In the genomic region with DNA sequence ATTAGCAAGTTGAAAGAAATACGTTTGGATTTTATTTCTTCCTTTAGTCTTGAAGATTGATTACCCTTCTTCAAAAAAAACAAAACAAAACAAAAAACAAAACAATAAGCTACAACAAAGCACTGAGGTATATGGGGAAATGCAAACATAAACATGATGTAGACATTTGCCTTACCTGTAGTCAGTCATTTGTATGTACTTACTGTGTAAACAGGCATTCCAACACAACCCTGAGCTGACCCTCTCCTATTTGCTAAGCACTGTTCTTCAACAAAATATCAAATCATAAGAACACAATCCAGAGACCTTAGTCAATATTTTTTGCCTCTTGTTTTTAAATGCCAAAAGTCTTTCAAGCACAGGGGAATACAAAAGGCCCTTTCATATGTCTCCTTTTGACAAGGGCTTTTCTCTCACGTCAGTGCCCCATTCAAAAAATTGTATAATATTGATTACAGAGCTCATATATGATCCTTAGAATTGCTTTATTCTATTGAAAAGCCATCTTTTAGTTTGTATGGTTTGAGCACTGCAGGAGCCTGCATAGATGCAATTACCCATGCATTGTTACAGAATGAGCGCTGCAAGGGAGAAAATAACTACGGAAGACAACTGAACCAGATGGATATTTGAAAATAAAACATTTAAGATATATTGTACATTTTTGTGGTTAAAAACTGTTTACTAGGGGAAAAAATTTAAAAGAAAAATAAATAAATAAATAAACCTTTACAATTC, we compare ENCODE assay signal across 26 mouse cellular contexts.
DNase-seq lines count a peak whose midpoint lies in the region; ATAC-seq and TF ChIP-seq lines count a peak whose summit lies in the region.
"Had no signal": no experiment of that assay in that cellular context is flagged by ENCODE, and none has a peak within 500 bp of the region (broad histone marks: within the 10 kb centered on the region; RNA-seq: fewer than 3 reads in every experiment).

No protein-coding gene starts in this region.

- ATAC-seq in forebrain, embryonic 11.5 days (replicated peaks; ENCODE audit: low FRiP score), result peak; percentile 61
- ATAC-seq in midbrain, embryonic 11.5 days (ENCODE audit: low FRiP score), result peak; percentile 66
- no peak for ATAC-seq in midbrain, postnatal 0 days (ENCODE audit: low FRiP score)
- ATAC-seq in hindbrain, embryonic 14.5 days (ENCODE audit: low FRiP score), result peak; percentile 18; the same call in 1 of the 2 replicates
- ATAC-seq: intestine, embryonic 16.5 days; lung, postnatal 0 days had no signal

- WGBS in forebrain, embryonic 11.5 days, result 35% methylated on average over 4 of the region's 4 CpGs
- 60% methylated on average over 4 of the region's 4 CpGs for WGBS in forebrain, embryonic 10.5 days
- 59% methylated on average over 4 of the region's 4 CpGs for WGBS in midbrain, embryonic 11.5 days
- 44% methylated on average over 4 of the region's 4 CpGs for WGBS in midbrain, postnatal 0 days
- WGBS in hindbrain, embryonic 14.5 days, result 19% methylated on average over 4 of the region's 4 CpGs

- no peak overlapping the region for H3K4me2 ChIP-seq in forebrain, embryonic 11.5 days (ENCODE audit: low read depth, low read length, severe bottlenecking)
- H3K4me2 ChIP-seq in midbrain, embryonic 11.5 days, result no peak overlapping the region
- H3K4me2 ChIP-seq in midbrain, postnatal 0 days (ENCODE audit: low read depth, low read length, poor library complexity, severe bottlenecking), result no peak overlapping the region
- H3K4me2 ChIP-seq in hindbrain, embryonic 14.5 days (replicated peaks), result no peak overlapping the region
- H3K4me2 ChIP-seq: embryonic facial prominence, embryonic 12.5 days; limb, embryonic 15.5 days; liver, embryonic 13.5 days had no signal

- H3K9me3 ChIP-seq in forebrain, embryonic 11.5 days (ENCODE audit: control insufficient read depth, low read length), result no peaks in the 10 kb centered on the region
- no peaks in the 10 kb centered on the region for H3K9me3 ChIP-seq in forebrain, embryonic 10.5 days
- H3K9me3 ChIP-seq in midbrain, embryonic 11.5 days (ENCODE audit: control insufficient read depth, low read length), result no peaks in the 10 kb centered on the region
- H3K9me3 ChIP-seq in midbrain, postnatal 0 days (ENCODE audit: low read length), result no peaks in the 10 kb centered on the region
- H3K9me3 ChIP-seq in hindbrain, embryonic 14.5 days (ENCODE audit: control insufficient read depth, low read length), result no peaks in the 10 kb centered on the region
- H3K9me3 ChIP-seq: embryonic facial prominence, embryonic 12.5 days; limb, embryonic 10.5 days; limb, embryonic 15.5 days; liver, embryonic 13.5 days; megakaryocyte, embryonic 14.5 days had no signal

- no peaks in the 10 kb centered on the region for H3K36me3 ChIP-seq in forebrain, embryonic 11.5 days (ENCODE audit: control insufficient read depth, insufficient read depth, low read length)
- no peaks in the 10 kb centered on the region for H3K36me3 ChIP-seq in forebrain, embryonic 10.5 days (replicated peaks)
- no peaks in the 10 kb centered on the region for H3K36me3 ChIP-seq in midbrain, embryonic 11.5 days (ENCODE audit: control insufficient read depth, insufficient read depth, low read length)
- H3K36me3 ChIP-seq in midbrain, postnatal 0 days (ENCODE audit: insufficient read depth, low read length), result no peaks in the 10 kb centered on the region
- no peaks in the 10 kb centered on the region for H3K36me3 ChIP-seq in hindbrain, embryonic 14.5 days (replicated peaks; ENCODE audit: control insufficient read depth, insufficient read depth)
- H3K36me3 ChIP-seq: embryonic facial prominence, embryonic 12.5 days; limb, embryonic 10.5 days; limb, embryonic 15.5 days; liver, embryonic 13.5 days had no signal

- H3K27ac ChIP-seq in forebrain, embryonic 11.5 days (ENCODE audit: low read depth, low read length), result no peak overlapping the region
- H3K27ac ChIP-seq in forebrain, embryonic 10.5 days, result no peak overlapping the region
- no peak overlapping the region for H3K27ac ChIP-seq in midbrain, embryonic 11.5 days (ENCODE audit: low read depth, low read length)
- H3K27ac ChIP-seq in midbrain, postnatal 0 days (ENCODE audit: low read depth, low read length), result no peak overlapping the region
- peak overlapping the region; percentile 35; the same call in 1 of the 2 replicates for H3K27ac ChIP-seq in hindbrain, embryonic 14.5 days
- H3K27ac ChIP-seq: embryonic facial prominence, embryonic 12.5 days; limb, embryonic 10.5 days; limb, embryonic 15.5 days; liver, embryonic 13.5 days had no signal

- no peaks in the 10 kb centered on the region for H3K4me1 ChIP-seq in forebrain, embryonic 11.5 days (replicated peaks; ENCODE audit: control insufficient read depth, insufficient read depth, low read length)
- peaks cover 21% of the 10 kb centered on the region for H3K4me1 ChIP-seq in forebrain, embryonic 10.5 days
- peaks cover 6% of the 10 kb centered on the region; the same call in 1 of the 2 replicates for H3K4me1 ChIP-seq in midbrain, embryonic 11.5 days (ENCODE audit: control insufficient read depth, insufficient read depth, low read length)
- no peaks in the 10 kb centered on the region for H3K4me1 ChIP-seq in midbrain, postnatal 0 days (ENCODE audit: insufficient read depth, low read length)
- H3K4me1 ChIP-seq in hindbrain, embryonic 14.5 days (replicated peaks; ENCODE audit: control insufficient read depth, insufficient read depth, low read length), result peaks cover 5% of the 10 kb centered on the region
- H3K4me1 ChIP-seq: embryonic facial prominence, embryonic 12.5 days; limb, embryonic 10.5 days; limb, embryonic 15.5 days; liver, embryonic 13.5 days; megakaryocyte, embryonic 14.5 days had no signal

- TF ChIP-seq CTCF in midbrain, postnatal 0 days (IDR thresholded peaks at IDR 0.05), result no peak
- TF ChIP-seq CTCF in brain, embryonic 14.5 days (IDR thresholded peaks at IDR 0.05; ENCODE audit: borderline replicate concordance, extremely low read depth, insufficient read depth, insufficient read length), result no peak

- no peak for DNase-seq in forebrain, embryonic 11.5 days (ENCODE audit: low spot score)
- DNase-seq in forebrain, embryonic 10.5 days (ENCODE audit: extremely low spot score, low spot score), result no peak
- DNase-seq in midbrain, embryonic 11.5 days (ENCODE audit: low spot score, missing footprints), result no peak
- DNase-seq in midbrain, postnatal 0 days (ENCODE audit: low spot score), result no peak
- peak; percentile 33 for DNase-seq in brain, embryonic 14.5 days (ENCODE audit: low read depth)
- DNase-seq in hindbrain, embryonic 14.5 days (ENCODE audit: low spot score), result no peak
- DNase-seq in spleen, postnatal 4 days (ENCODE audit: low spot score in 2 of 2), result no peak
- no peak for DNase-seq in adrenal gland, postnatal 4 days (ENCODE audit: low spot score in 2 of 2)
- DNase-seq: adrenal gland, adult 8-10 months; cerebellum, adult 11 months; cerebellum, adult 9-10 months; cerebellum, postnatal 36 days; heart, postnatal 14 days; kidney, postnatal 10 days; layer of hippocampus, adult 9-11 months; liver, embryonic 13.5 days; lung, adult 18-20 months; lung, postnatal 4 days; thymus, postnatal 4 days had no signal

- no peak overlapping the region for H3K9ac ChIP-seq in forebrain, embryonic 11.5 days (ENCODE audit: low read length)
- H3K9ac ChIP-seq in midbrain, embryonic 11.5 days (ENCODE audit: low read length), result no peak overlapping the region
- no peak overlapping the region for H3K9ac ChIP-seq in midbrain, postnatal 0 days (replicated peaks; ENCODE audit: low read length, poor library complexity, severe bottlenecking)
- H3K9ac ChIP-seq in hindbrain, embryonic 14.5 days, result no peak overlapping the region
- H3K9ac ChIP-seq: embryonic facial prominence, embryonic 12.5 days; limb, embryonic 15.5 days; liver, embryonic 13.5 days had no signal

- H3K4me3 ChIP-seq in forebrain, embryonic 11.5 days (ENCODE audit: low read depth, low read length), result no peak overlapping the region
- H3K4me3 ChIP-seq in forebrain, embryonic 10.5 days, result no peak overlapping the region
- H3K4me3 ChIP-seq in midbrain, embryonic 11.5 days (ENCODE audit: low read depth, low read length), result no peak overlapping the region
- H3K4me3 ChIP-seq in midbrain, postnatal 0 days (ENCODE audit: low read depth, low read length), result no peak overlapping the region
- H3K4me3 ChIP-seq in hindbrain, embryonic 14.5 days (replicated peaks; ENCODE audit: low read length), result no peak overlapping the region
- H3K4me3 ChIP-seq: embryonic facial prominence, embryonic 12.5 days; limb, embryonic 10.5 days; limb, embryonic 15.5 days; liver, embryonic 13.5 days; megakaryocyte, embryonic 14.5 days had no signal

- H3K27me3 ChIP-seq in forebrain, embryonic 11.5 days (ENCODE audit: control insufficient read depth, insufficient read depth, low read length), result no peaks in the 10 kb centered on the region
- H3K27me3 ChIP-seq in forebrain, embryonic 10.5 days (ENCODE audit: poor library complexity, severe bottlenecking), result no peaks in the 10 kb centered on the region; the same call in 1 of the 2 replicates
- H3K27me3 ChIP-seq in midbrain, embryonic 11.5 days (ENCODE audit: control insufficient read depth, insufficient read depth, low read length), result no peaks in the 10 kb centered on the region
- H3K27me3 ChIP-seq in midbrain, postnatal 0 days (ENCODE audit: insufficient read depth, low read length), result no peaks in the 10 kb centered on the region
- H3K27me3 ChIP-seq in hindbrain, embryonic 14.5 days (ENCODE audit: control insufficient read depth, insufficient read depth, low read length), result no peaks in the 10 kb centered on the region
- H3K27me3 ChIP-seq: CH12.LX; embryonic facial prominence, embryonic 12.5 days; limb, embryonic 15.5 days; liver, embryonic 13.5 days; megakaryocyte, embryonic 14.5 days had no signal

- TF ChIP-seq POLR2A in brain, embryonic 14.5 days (IDR thresholded peaks at IDR 0.05; ENCODE audit: borderline replicate concordance, extremely low read depth, insufficient read depth, insufficient read length, poor library complexity, severe bottlenecking), result no peak
